Comparison of ENCODE assay signal across 9 mouse cellular contexts in genomic region chr12:80407824-80408223, GRCm38 (mm10). TPM values are rescaled to one million over a fixed set of nuclear protein-coding genes. Genes with fewer than 3 reads are reported as not detected.
A peak's percentile ranks its signal among the peaks of the same experiment; 100 is the strongest.
DNase-seq lines count a peak whose midpoint lies in the region; TF ChIP-seq lines count a peak whose summit lies in the region.
"Had no signal": no experiment of that assay in that cellular context is flagged by ENCODE, and none has a peak within 500 bp of the region (broad histone marks: within the 10 kb centered on the region; RNA-seq: fewer than 3 reads in every experiment).

No protein-coding gene starts in this region.

- peak in 1 of 2 experiments; percentile 24 for DNase-seq in cerebellum, adult 2 months
- DNase-seq in cerebellum, adult 9-10 months, result no peak
- DNase-seq in left cerebral cortex, adult 2 months (ENCODE audit: extremely low spot score in 1 of 2, low spot score in 2 of 2), result no peak
- no peak for DNase-seq in left cerebral cortex, adult 8-10 months (ENCODE audit: low spot score in 2 of 2)
- peak; percentile 12 to 39 for DNase-seq in adrenal gland, postnatal 36 days
- peak; percentile 70 to 73 for DNase-seq in kidney, postnatal 4 days
- DNase-seq in retina, postnatal 1 day, result peak; percentile 65
- DNase-seq in frontal cortex, adult 2 months (ENCODE audit: extremely low spot score in 1 of 2, low spot score in 1 of 2), result no peak

- TF ChIP-seq POLR2A in cerebellum, adult 2 months (IDR thresholded peaks at IDR 0.05; ENCODE audit: borderline replicate concordance, insufficient read depth, low read length), result no peak

- H3K27ac ChIP-seq in cerebellum, adult 2 months (ENCODE audit: insufficient read depth, low read length), result no peak overlapping the region
- H3K27ac ChIP-seq in left cerebral cortex, adult 2 months, result no peak overlapping the region
- H3K27ac ChIP-seq: hindbrain, embryonic 15.5 days had no signal

- TF ChIP-seq CTCF in cerebellum, adult 2 months (IDR thresholded peaks at IDR 0.05; ENCODE audit: borderline replicate concordance, insufficient read depth, low read depth, low read length), result peak; percentile 41; the same call in 1 of the 2 replicates
- TF ChIP-seq CTCF in left cerebral cortex, adult 2 months (IDR thresholded peaks at IDR 0.05), result peak; percentile 54

- H3K4me3 ChIP-seq in cerebellum, adult 2 months (replicated peaks; ENCODE audit: insufficient read depth, low read depth, low read length), result no peak overlapping the region
- no peak overlapping the region for H3K4me3 ChIP-seq in left cerebral cortex, adult 2 months
- H3K4me3 ChIP-seq: hindbrain, embryonic 15.5 days had no signal

- 51% methylated on average over 3 of the region's 3 CpGs for WGBS in cerebellum, adult 2 months

- intact Hi-C loops in left cerebral cortex, adult 2 months (cut with DNase I), result no loop called here

- H3K27me3 ChIP-seq in cerebellum, adult 2 months (ENCODE audit: control insufficient read depth, insufficient read depth, low read length), result no peaks in the 10 kb centered on the region
- H3K27me3 ChIP-seq: hindbrain, embryonic 15.5 days had no signal

- H3K4me1 ChIP-seq in cerebellum, adult 2 months (ENCODE audit: control insufficient read depth, insufficient read depth, low read length), result peaks cover 5% of the 10 kb centered on the region
- H3K4me1 ChIP-seq: hindbrain, embryonic 15.5 days had no signal

RNA-seq across cellular contexts. Expression of gene Dcaf5, which starts 28.6 kb away (rescaled TPM):
- polyA plus RNA-seq in cerebellum, adult 2 months (2012; rRNA removed), result 36.5 and 36.9 TPM in 2 replicates
- 10 to 100 TPM; 75.9 to 80.7 TPM for total RNA-seq in left cerebral cortex, adult 2 months (2021)
- 10 to 100 TPM; 70.0 to 76.7 (median 73.6) TPM for total RNA-seq in left cerebral cortex, adult 8-10 months (2022)
- total RNA-seq in adrenal gland, postnatal 36 days (2021), result 10 to 100 TPM; 32.1 to 33.1 TPM
- 44.5 and 45.2 TPM in 2 replicates for polyA plus RNA-seq in frontal cortex, adult 2 months (2012; rRNA removed)

RNA-seq across cellular contexts. Expression of gene Exd2, which starts 55.1 kb away (rescaled TPM):
- polyA plus RNA-seq in cerebellum, adult 2 months (2012; rRNA removed), result 61.5 and 68.0 TPM in 2 replicates
- total RNA-seq in left cerebral cortex, adult 2 months (2021), result 100 to 1,000 TPM; 138 to 142 TPM
- 10 to 100 TPM; 89.9 to 97.8 (median 94.5) TPM for total RNA-seq in left cerebral cortex, adult 8-10 months (2022)
- total RNA-seq in adrenal gland, postnatal 36 days (2021), result 10 to 100 TPM; 18.6 to 20.2 TPM
- polyA plus RNA-seq in frontal cortex, adult 2 months (2012; rRNA removed), result 107 and 129 TPM in 2 replicates

Comparison
In these comparisons a context has a peak if more than half of its experiments do, and no peak if none do; other contexts are left out.
1. DNase-seq: peak in adrenal gland, postnatal 36 days (2 of 2), kidney, postnatal 4 days (2 of 2) and retina, postnatal 1 day (single experiment); none in cerebellum, adult 9-10 months (single experiment), left cerebral cortex, adult 2 months (0 of 2), left cerebral cortex, adult 8-10 months (0 of 2) and frontal cortex, adult 2 months (0 of 2).
2. RNA of gene Exd2, which starts 55.1 kb away (total RNA-seq): 138 to 142 TPM in left cerebral cortex, adult 2 months and 89.9 to 97.8 TPM in left cerebral cortex, adult 8-10 months; 18.6 to 20.2 TPM in adrenal gland, postnatal 36 days; every median in the first group is over 4 times any median in the second.